Mouse (Mus musculus): ENCODE measurements around the gene Atp1a2. TPM values are rescaled to one million over a fixed set of nuclear protein-coding genes. Genes with fewer than 3 reads are reported as not detected.

The Atp1a2 gene
- polyA plus RNA-seq, 1 experiment from 2014 or later, result 2.6 TPM

- 87% methylated on average over 11 of the region's 11 CpGs for WGBS
- Histone ChIP-seq H3K27ac (ENCODE audit: low read depth, low read length) (no peak overlapping the region), H3K4me2 (replicated peaks; ENCODE audit: low read depth, low read length) (no peak overlapping the region), H3K4me3 (ENCODE audit: low read depth, low read length) (no peak overlapping the region), H3K9ac (ENCODE audit: low read depth, low read length) (no peak overlapping the region), H3K36me3 (ENCODE audit: control insufficient read depth, insufficient read depth, low read length) (no peaks in the 10 kb centered on the region), H3K27me3 (ENCODE audit: control insufficient read depth, insufficient read depth, low read length) (no peaks in the 10 kb centered on the region), H3K4me1 (replicated peaks; ENCODE audit: control insufficient read depth, insufficient read depth, low read length) (peaks cover 12% of the 10 kb centered on the region), H3K9me3 (ENCODE audit: control insufficient read depth, low read length) (no peaks in the 10 kb centered on the region)
- DNase-seq (ENCODE audit: low spot score) (no peak), ATAC-seq (ENCODE audit: low FRiP score) (no peak)
Observed at GRCm38 (mm10) chr1:172293449-172293848, 4.4 kb downstream of the Atp1a2 start.

DNA sequence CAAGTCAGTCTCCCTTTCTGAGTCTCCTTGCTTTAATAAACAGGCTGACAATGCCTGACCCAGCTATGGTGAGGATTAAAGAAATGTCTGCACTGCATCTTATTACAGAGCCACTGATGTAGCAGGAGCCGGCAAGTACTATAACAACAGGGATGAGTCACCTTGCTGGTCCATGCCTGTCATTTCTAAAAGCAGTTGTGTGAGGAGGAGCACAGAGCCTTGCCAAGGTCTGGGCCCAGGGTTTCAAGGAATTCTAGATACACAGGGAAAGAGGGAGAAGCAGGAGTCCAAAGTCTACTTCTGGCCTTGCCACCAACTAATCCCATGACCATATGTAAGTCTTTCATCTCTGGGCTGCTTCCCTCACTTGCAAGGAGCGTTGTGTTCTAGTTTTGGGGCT, 5.0 kb downstream of the Atp1a2 start:
- DNase-seq (ENCODE audit: low spot score) (no peak), ATAC-seq (ENCODE audit: low FRiP score) (no peak)
- Histone ChIP-seq H3K4me1 (replicated peaks; ENCODE audit: control insufficient read depth, insufficient read depth, low read length) (peaks cover 8% of the 10 kb centered on the region), H3K4me3 (ENCODE audit: low read depth, low read length) (no peak overlapping the region), H3K36me3 (ENCODE audit: control insufficient read depth, insufficient read depth, low read length) (no peaks in the 10 kb centered on the region), H3K27me3 (ENCODE audit: control insufficient read depth, insufficient read depth, low read length) (no peaks in the 10 kb centered on the region), H3K4me2 (replicated peaks; ENCODE audit: low read depth, low read length) (no peak overlapping the region), H3K27ac (ENCODE audit: low read depth, low read length) (no peak overlapping the region), H3K9ac (ENCODE audit: low read depth, low read length) (no peak overlapping the region), H3K9me3 (ENCODE audit: control insufficient read depth, low read length) (no peaks in the 10 kb centered on the region)
- 95% methylated on average over 2 of the region's 2 CpGs for WGBS

DNA sequence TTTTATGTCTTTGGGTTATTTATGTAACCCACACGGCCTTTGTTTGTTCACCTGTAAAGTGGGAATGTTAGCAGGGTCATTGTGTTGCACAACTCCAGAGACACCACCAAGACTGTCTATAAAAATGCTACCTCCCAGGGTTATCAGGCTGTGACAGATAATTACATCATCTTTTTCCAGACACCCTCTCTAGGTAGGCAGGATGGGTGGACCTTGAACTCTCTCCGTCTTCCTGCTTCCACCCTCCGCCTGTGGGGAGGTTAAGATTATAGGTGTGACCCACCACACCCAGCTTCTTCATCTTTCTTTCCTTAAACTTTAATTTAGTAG, 8.3 kb downstream of the Atp1a2 start:
- H3K9ac ChIP-seq (ENCODE audit: low read depth, low read length), result no peak overlapping the region
- H3K27ac ChIP-seq (ENCODE audit: low read depth, low read length), result no peak overlapping the region
- no peaks in the 10 kb centered on the region for H3K27me3 ChIP-seq (ENCODE audit: control insufficient read depth, insufficient read depth, low read length)
- H3K36me3 ChIP-seq (ENCODE audit: control insufficient read depth, insufficient read depth, low read length), result no peaks in the 10 kb centered on the region
- DNase-seq (ENCODE audit: low spot score), result no peak
- H3K4me1 ChIP-seq (replicated peaks; ENCODE audit: control insufficient read depth, insufficient read depth, low read length), result no peaks in the 10 kb centered on the region
- no peak overlapping the region for H3K4me3 ChIP-seq (ENCODE audit: low read depth, low read length)
- no peak for ATAC-seq (ENCODE audit: low FRiP score)
- no peaks in the 10 kb centered on the region for H3K9me3 ChIP-seq (ENCODE audit: control insufficient read depth, low read length)
- H3K4me2 ChIP-seq (replicated peaks; ENCODE audit: low read depth, low read length), result no peak overlapping the region
- WGBS, result 89% methylated on average over 3 of the region's 3 CpGs

DNA sequence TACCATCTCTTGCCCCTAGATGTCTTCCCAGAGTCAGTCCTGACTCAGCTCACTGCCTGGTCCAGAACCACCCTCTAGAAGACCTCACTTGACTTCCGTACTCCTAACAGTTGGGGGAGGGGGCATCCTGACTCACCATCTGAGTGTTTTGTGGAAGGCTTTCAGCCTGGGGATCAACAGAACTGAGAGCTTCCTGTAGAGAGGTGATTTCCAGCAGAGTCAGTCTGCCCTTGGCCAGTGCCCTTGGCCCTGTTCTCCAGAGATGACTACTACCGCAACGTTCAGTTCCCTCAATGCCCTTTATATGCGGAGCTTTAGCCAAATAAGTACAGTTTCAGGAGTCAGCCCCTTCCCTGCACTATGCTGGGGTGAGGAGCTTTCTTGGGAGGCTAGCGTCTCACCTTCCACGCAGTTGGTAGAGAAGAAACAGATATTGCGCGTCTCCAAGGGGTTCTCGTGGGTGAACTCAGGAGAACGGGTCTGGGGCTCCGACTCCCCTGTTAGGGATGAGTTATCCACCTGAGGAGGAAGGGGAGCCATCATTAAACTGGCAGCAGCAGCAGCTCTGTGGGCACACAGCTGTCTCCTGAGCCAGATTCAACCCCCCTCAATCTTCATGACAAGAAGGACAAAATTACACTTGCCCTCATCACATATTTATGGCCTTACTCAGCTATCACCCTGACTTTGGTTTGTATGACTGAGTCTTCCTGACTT, 8.8 kb downstream of the Atp1a2 start:
- Histone ChIP-seq H3K27ac (ENCODE audit: low read depth, low read length) (no peak overlapping the region), H3K9me3 (ENCODE audit: control insufficient read depth, low read length) (no peaks in the 10 kb centered on the region), H3K27me3 (ENCODE audit: control insufficient read depth, insufficient read depth, low read length) (no peaks in the 10 kb centered on the region), H3K9ac (ENCODE audit: low read depth, low read length) (no peak overlapping the region), H3K4me3 (ENCODE audit: low read depth, low read length) (no peak overlapping the region), H3K36me3 (ENCODE audit: control insufficient read depth, insufficient read depth, low read length) (no peaks in the 10 kb centered on the region), H3K4me1 (replicated peaks; ENCODE audit: control insufficient read depth, insufficient read depth, low read length) (no peaks in the 10 kb centered on the region), H3K4me2 (replicated peaks; ENCODE audit: low read depth, low read length) (no peak overlapping the region)
- DNase-seq (ENCODE audit: low spot score) (no peak), ATAC-seq (ENCODE audit: low FRiP score) (no peak)
- WGBS, result 90% methylated on average over 11 of the region's 11 CpGs

- Histone ChIP-seq H3K9me3 (ENCODE audit: control insufficient read depth, low read length) (no peaks in the 10 kb centered on the region), H3K36me3 (ENCODE audit: control insufficient read depth, insufficient read depth, low read length) (no peaks in the 10 kb centered on the region), H3K27ac (ENCODE audit: low read depth, low read length) (no peak overlapping the region), H3K9ac (ENCODE audit: low read depth, low read length) (no peak overlapping the region), H3K4me3 (ENCODE audit: low read depth, low read length) (no peak overlapping the region), H3K27me3 (ENCODE audit: control insufficient read depth, insufficient read depth, low read length) (no peaks in the 10 kb centered on the region), H3K4me2 (replicated peaks; ENCODE audit: low read depth, low read length) (no peak overlapping the region), H3K4me1 (replicated peaks; ENCODE audit: control insufficient read depth, insufficient read depth, low read length) (no peaks in the 10 kb centered on the region)
- DNase-seq (ENCODE audit: low spot score), result no peak
- 74% methylated on average over 5 of the region's 5 CpGs for WGBS
- no peak for ATAC-seq (ENCODE audit: low FRiP score)
Observed at GRCm38 (mm10) chr1:172286740-172287139, 11.1 kb downstream of the Atp1a2 start.

- Histone ChIP-seq H3K27ac (ENCODE audit: low read depth, low read length) (no peak overlapping the region), H3K36me3 (ENCODE audit: control insufficient read depth, insufficient read depth, low read length) (no peaks in the 10 kb centered on the region)
- WGBS, result 90% methylated on average over 14 of the region's 14 CpGs
Observed at GRCm38 (mm10) chr1:172284221-172284620, 13.6 kb downstream of the Atp1a2 start.

GRCm38 (mm10) chr1:172283073-172283472, 14.8 kb downstream of the Atp1a2 start:
- no peaks in the 10 kb centered on the region for H3K27me3 ChIP-seq (ENCODE audit: control insufficient read depth, insufficient read depth, low read length)
- DNase-seq (ENCODE audit: low spot score) (no peak), ATAC-seq (ENCODE audit: low FRiP score) (no peak)
- H3K4me3 ChIP-seq (ENCODE audit: low read depth, low read length), result no peak overlapping the region
- H3K4me2 ChIP-seq (replicated peaks; ENCODE audit: low read depth, low read length), result no peak overlapping the region
- whole genome bisulfite sequencing, result 91% methylated on average over 6 of the region's 6 CpGs
- no peak overlapping the region for H3K9ac ChIP-seq (ENCODE audit: low read depth, low read length)
- H3K9me3 ChIP-seq (ENCODE audit: control insufficient read depth, low read length), result no peaks in the 10 kb centered on the region
- no peaks in the 10 kb centered on the region for H3K4me1 ChIP-seq (replicated peaks; ENCODE audit: control insufficient read depth, insufficient read depth, low read length)
- no peaks in the 10 kb centered on the region for H3K36me3 ChIP-seq (ENCODE audit: control insufficient read depth, insufficient read depth, low read length)
- H3K27ac ChIP-seq (ENCODE audit: low read depth, low read length), result no peak overlapping the region

More at GRCm38 (mm10) chr1:172284221-172284620, 13.6 kb downstream of the Atp1a2 start:
- H3K9me3 ChIP-seq (ENCODE audit: control insufficient read depth, low read length), result no peaks in the 10 kb centered on the region
- H3K4me3 ChIP-seq (ENCODE audit: low read depth, low read length), result no peak overlapping the region
- H3K4me1 ChIP-seq (replicated peaks; ENCODE audit: control insufficient read depth, insufficient read depth, low read length), result no peaks in the 10 kb centered on the region
- no peaks in the 10 kb centered on the region for H3K27me3 ChIP-seq (ENCODE audit: control insufficient read depth, insufficient read depth, low read length)
- no peak overlapping the region for H3K4me2 ChIP-seq (replicated peaks; ENCODE audit: low read depth, low read length)
- ATAC-seq (ENCODE audit: low FRiP score) (no peak), DNase-seq (ENCODE audit: low spot score) (no peak)
- H3K9ac ChIP-seq (ENCODE audit: low read depth, low read length), result no peak overlapping the region

DNA sequence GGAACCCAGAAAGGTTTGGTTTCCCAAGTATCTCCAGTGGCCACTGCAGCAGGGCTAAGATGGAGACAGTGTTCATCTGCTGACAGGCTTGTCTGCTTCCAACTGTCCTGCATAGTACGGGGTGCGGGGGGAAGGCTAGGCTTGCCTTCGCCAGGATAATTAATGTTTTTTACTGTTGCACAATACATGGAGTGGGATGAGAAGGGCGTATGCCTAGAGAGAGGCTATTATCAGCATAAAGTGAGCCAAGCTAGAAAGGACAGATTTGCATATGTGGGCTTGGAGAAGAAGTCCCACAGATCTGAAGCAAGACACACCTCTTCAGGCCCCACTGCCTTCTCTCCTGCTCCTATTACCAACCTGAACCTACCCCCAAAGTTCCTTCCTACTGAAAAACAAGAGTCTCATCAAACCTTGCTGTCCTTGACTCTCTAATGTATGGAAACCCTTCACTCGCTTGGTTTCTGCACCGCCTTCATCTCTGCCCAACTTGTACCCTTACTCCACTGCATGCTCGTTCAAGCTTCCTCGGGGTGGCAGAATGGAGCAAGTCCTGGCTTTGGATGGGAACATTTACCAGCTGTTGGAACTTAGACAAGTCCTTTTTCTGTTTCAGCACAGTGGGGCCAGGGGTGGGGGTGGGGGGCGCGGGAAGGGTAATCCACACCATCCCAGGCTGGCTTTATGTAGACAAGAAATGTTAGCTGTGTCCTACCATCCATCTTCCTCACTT, 16.2 kb downstream of the Atp1a2 start:
- H3K36me3 ChIP-seq (ENCODE audit: control insufficient read depth, insufficient read depth, low read length), result no peaks in the 10 kb centered on the region
- H3K4me1 ChIP-seq (replicated peaks; ENCODE audit: control insufficient read depth, insufficient read depth, low read length), result no peaks in the 10 kb centered on the region
- no peak overlapping the region for H3K9ac ChIP-seq (ENCODE audit: low read depth, low read length)
- no peaks in the 10 kb centered on the region for H3K9me3 ChIP-seq (ENCODE audit: control insufficient read depth, low read length)
- no peaks in the 10 kb centered on the region for H3K27me3 ChIP-seq (ENCODE audit: control insufficient read depth, insufficient read depth, low read length)
- H3K4me2 ChIP-seq (replicated peaks; ENCODE audit: low read depth, low read length), result no peak overlapping the region
- no peak overlapping the region for H3K27ac ChIP-seq (ENCODE audit: low read depth, low read length)
- ATAC-seq (ENCODE audit: low FRiP score) (no peak), DNase-seq (ENCODE audit: low spot score) (no peak)
- H3K4me3 ChIP-seq (ENCODE audit: low read depth, low read length), result no peak overlapping the region
- 83% methylated on average over 10 of the region's 10 CpGs for WGBS

Data from hindbrain, embryonic 11.5 days (tissue).